Mouse (Mus musculus) Muller cell, postnatal 12 days (primary cell): Measurements from ENCODE around the gene Gkap1.

Experiments used
- DNase-seq: peaks from one replicate; pipeline ENCODE4 v3.0.0-alpha.2; 2015; ENCODE audit errors: inconsistent ontology term

The Gkap1 gene

GRCm38 (mm10) chr13:58201343-58201742, 74.2 kb downstream of the Gkap1 start:
- no peak for DNase-seq

- DNase-seq = no peak
Measured at GRCm38 (mm10) chr13:58197981-58198640, 77.4 kb downstream of the Gkap1 start.

GRCm38 (mm10) chr13:58197211-58197610, 78.3 kb downstream of the Gkap1 start:
- DNase-seq = no peak

GRCm38 (mm10) chr13:58194908-58195307, 80.6 kb downstream of the Gkap1 start:
- DNase-seq = no peak

DNA sequence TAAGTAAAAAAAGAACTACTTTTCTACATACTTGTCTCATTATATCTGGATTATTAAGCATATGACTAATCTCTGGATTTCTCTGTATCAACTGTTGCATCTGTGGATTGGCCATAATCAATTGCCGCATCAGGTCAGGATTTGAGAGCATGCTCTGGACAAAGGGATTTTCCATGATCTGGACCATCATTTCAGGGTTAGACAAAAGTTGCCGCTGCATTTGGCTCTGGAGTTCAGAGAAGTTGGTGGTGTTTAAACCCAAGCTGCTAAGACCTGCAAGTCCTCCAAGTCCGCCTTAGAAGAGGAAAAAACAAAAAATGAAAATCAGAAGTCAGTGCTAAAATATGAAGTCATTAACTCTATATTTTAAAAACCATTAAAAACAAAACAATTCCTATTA, 82.3 kb downstream of the Gkap1 start:
- no peak for DNase-seq

DNA sequence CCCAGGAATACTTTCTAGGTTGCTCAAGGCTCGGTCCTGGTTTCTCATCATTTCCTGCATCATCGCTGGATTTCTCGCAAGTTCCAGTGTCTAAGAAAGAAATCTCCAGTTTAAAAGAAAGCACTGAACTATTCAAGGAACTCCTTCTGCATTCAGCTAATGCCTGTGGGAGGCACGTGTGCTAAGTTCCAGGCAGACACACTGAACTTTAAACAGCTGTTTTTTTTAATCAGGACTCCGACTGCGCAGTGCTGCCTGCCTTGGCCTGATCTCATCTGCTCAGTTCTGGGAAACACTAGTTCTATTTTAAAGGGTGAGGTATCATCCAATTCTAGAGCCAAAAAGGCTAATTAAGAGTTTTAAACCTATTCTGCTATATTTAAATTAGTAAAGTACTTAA, 83.4 kb downstream of the Gkap1 start:
- no peak for DNase-seq

DNA sequence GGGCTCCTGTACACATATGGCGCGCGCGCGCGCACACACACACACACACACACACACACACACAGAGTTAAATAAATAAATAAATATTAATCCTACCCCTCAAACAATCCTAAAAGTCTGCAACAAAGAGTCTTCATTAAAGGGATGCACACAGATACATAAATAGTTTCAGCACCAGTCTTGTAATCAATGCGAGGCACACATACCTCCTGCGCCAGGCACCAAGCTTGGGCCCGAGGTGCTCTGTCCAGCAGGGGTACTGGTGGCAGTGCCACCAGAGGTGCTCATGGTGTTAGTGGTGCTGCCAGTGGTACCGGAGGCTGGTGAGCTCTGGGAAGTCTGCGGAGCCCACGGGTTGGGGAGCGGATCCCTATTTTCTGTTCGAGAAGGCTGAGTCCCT, 84.0 kb downstream of the Gkap1 start:
- no peak for DNase-seq

DNA sequence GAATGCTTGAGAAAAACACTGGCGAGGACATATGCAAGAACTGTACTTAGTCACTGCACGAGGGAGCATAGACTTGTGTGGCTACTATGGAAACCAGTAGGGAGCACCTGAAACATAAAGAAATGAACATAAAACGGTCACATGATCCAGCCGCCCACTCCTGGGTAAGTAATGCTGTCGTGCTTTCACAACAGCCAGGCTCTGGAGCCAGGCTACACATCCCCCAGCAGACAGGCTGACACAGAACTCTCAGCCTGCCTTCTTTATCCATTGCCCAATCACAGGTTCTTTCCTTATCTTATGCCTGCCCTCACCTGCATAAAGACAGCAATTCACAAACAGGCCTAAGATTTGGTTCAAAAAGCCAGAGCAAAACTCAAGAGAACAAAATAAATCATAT, 86.0 kb downstream of the Gkap1 start:
- no peak for DNase-seq

- DNase-seq = peak; percentile 84
Measured at GRCm38 (mm10) chr13:58188412-58188811, 87.1 kb downstream of the Gkap1 start.

GRCm38 (mm10) chr13:58187751-58188150, 87.7 kb downstream of the Gkap1 start:
- DNase-seq = no peak

DNA sequence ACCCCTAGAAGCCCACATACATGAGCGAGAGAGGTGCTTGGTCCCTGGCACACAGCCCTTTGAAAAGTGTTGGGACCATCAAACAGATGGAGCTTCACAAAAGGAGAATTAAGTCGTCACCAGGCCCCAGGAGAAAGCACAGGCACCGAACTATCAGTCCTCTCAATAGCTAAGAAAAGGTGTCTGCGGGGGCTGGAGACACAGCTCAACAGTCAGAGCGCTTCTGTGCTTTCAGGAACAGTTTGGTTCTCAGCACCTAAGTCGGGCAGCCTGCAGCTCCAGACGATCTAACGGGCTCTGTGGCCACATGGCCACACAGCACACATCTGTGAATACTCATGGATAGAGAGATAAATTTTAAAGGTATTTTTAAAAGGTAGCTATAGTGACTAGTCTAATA, 89.2 kb downstream of the Gkap1 start:
- no peak for DNase-seq

GRCm38 (mm10) chr13:58184111-58184510, 91.4 kb downstream of the Gkap1 start:
- no peak for DNase-seq
